Mouse (Mus musculus): Measurements from ENCODE around the gene Zbtb42.

- TF ChIP-seq GATA1 (IDR thresholded peaks at IDR 0.05; ENCODE audit: borderline replicate concordance, low read length), result no peak
- TF ChIP-seq FLI1 (IDR thresholded peaks at IDR 0.05; ENCODE audit: low read length), result no peak
Observed at GRCm38 (mm10) chr12:112643126-112643525, 35.5 kb upstream of the Zbtb42 start.

Data from megakaryocyte, embryonic 14.5 days (primary cell).